Mouse (Mus musculus) embryonic facial prominence, embryonic 12.5 days (tissue): ENCODE data around the gene Btbd18. TPM values are rescaled to one million over a fixed set of nuclear protein-coding genes. Genes with fewer than 3 reads are reported as not detected.

ENCODE experiments used
- ATAC-seq: fragments of 200-750 bp; cut with Nextera tagmentation; 2 replicates; pipeline ENCODE4 v1.8.0; 2017; ENCODE audit not compliant: insufficient number of reproducible peaks, insufficient read depth, low FRiP score, low TSS enrichment
- H3K27ac ChIP-seq: fragments of 300-500 bp; sonication (generic); 2 replicates; pipeline ENCODE4 v1.5.1; 2016; ENCODE audit warnings: mild to moderate bottlenecking
- H3K27me3 ChIP-seq: fragments of 300-500 bp; sonication (generic); 2 replicates; pipeline ENCODE4 v1.6.1; 2016; ENCODE audit warnings: mild to moderate bottlenecking, moderate library complexity
- H3K36me3 ChIP-seq: fragments of 300-500 bp; sonication (generic); 2 replicates; pipeline ENCODE4 v1.6.1; 2016; ENCODE audit warnings: mild to moderate bottlenecking
- H3K4me1 ChIP-seq: fragments of 300-500 bp; sonication (generic); 2 replicates; pipeline ENCODE4 v1.6.1; 2016
- H3K4me2 ChIP-seq: fragments of 300-500 bp; sonication (generic); replicated peaks from 2 replicates; pipeline ENCODE4 v1.6.1; 2016; ENCODE audit warnings: mild to moderate bottlenecking, moderate library complexity
- H3K4me3 ChIP-seq: fragments of 300-500 bp; sonication (generic); 2 replicates; pipeline ENCODE4 v1.5.1; 2016; ENCODE audit warnings: mild to moderate bottlenecking
- H3K9ac ChIP-seq: fragments of 300-500 bp; sonication (generic); 2 replicates; pipeline ENCODE4 v1.6.1; 2016; ENCODE audit warnings: mild to moderate bottlenecking, moderate library complexity
- H3K9me3 ChIP-seq: fragments of 300-500 bp; sonication (generic); 2 replicates; pipeline ENCODE4 v1.6.1; 2016; ENCODE audit warnings: mild to moderate bottlenecking, moderate library complexity
- WGBS: fragments of 180-500 bp; shearing (Covaris S2); methylation state at CpG from one replicate; pipeline ENCODE4 v1.1.7; 2016; 5-methylcytosine and 5-hydroxymethylcytosine counted together
- polyA plus RNA-seq: library from polyadenylated mRNA; unstranded; fragments of >200 nt; fragmentation: Nextera tagmentation; extraction: Ambion mirVana; gene quantifications from 2 replicates; pipeline ENCODE4 v1.2.1, GENCODE M21; 2016

Gene Btbd18
- polyA plus RNA-seq, 1 experiment from 2014 or later = 0.36 TPM

DNA sequence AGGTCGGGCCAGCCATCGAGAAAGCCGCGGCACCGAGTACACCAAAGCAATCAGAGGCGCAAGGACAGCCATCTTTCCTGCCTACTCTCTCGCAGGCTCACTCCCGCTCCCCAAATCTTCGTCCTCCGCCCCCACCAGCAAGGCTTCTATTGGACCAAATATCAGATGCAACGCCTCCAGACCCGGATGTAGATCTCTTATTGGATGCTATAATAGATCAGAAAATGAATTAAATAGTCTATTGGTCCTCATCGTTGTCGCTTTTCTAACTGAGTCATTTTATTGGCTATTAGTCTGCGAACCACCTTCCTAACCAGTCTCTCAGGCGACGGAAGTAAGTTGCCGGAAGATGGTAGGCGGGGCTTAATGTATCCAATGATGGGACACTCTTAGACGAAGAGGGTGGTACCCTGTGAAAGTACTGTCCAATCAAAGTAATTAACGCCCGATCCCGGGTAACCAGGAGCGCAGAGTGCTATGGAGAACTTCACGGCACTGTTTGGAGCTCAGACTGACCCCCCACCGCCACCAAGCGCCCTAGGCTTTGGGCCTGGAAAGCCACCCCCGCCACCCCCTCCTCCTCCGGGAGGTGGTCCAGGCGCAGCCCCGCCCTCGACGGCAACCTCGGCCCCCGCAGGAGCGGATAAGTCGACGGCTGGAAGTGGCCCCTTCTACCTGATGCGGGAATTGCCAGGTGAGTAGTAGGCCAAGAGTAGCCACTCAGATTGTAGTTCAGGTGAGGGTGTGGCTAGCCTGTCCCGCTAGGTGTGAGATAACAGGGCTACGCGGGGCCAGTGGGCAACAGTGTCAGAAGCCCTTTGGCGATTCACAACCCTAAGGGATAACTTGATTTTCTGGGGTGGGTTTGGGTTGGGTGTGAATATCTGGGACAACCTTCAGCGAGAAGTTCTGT lies 19.3 kb downstream of the Btbd18 start, which contains the start of the genes Gm28635 and Med19:
Gm28635 (minus strand) TSS at position 74 of the 913 bp plus-strand sequence.
Med19 (plus strand) TSS at position 435 of the 913 bp plus-strand sequence.
- Histone ChIP-seq H3K36me3 (peaks cover 42% of the 10 kb centered on the region), H3K27me3 (no peaks in the 10 kb centered on the region), H3K9ac (peak within 1 kb of the TSS; percentile 82), H3K9me3 (no peaks in the 10 kb centered on the region), H3K4me3 (peak within 1 kb of the TSS; percentile 80), H3K4me1 (peaks cover 16% of the 10 kb centered on the region), H3K4me2 (peak within 1 kb of the TSS; percentile 73), H3K27ac (peak within 1 kb of the TSS; percentile 41)
- ATAC-seq = peak; percentile 100
- under 1% methylated on average over 44 of the region's 44 CpGs for WGBS

GRCm38 (mm10) chr2:84679016-84679415 lies 20.1 kb downstream of the Btbd18 start, which contains the start of gene Tmx2:
TSS of gene Tmx2 (minus strand) at chr2:84679140.
- Histone ChIP-seq H3K9me3 (no peaks in the 10 kb centered on the region), H3K4me1 (peaks cover 16% of the 10 kb centered on the region), H3K4me2 (peak within 1 kb of the TSS; percentile 73), H3K4me3 (peak within 1 kb of the TSS; percentile 80), H3K27ac (peak within 1 kb of the TSS; percentile 17; the same call in 1 of the 2 replicates), H3K27me3 (no peaks in the 10 kb centered on the region), H3K9ac (peak within 1 kb of the TSS; percentile 82), H3K36me3 (peaks cover 36% of the 10 kb centered on the region)
- WGBS = 14% methylated on average over 8 of the region's 8 CpGs
- no peak for ATAC-seq

- ATAC-seq = no peak
- no peaks in the 10 kb centered on the region for H3K27me3 ChIP-seq
- H3K9ac ChIP-seq = no peak overlapping the region
- H3K27ac ChIP-seq = no peak overlapping the region
- H3K4me1 ChIP-seq = peaks cover 7% of the 10 kb centered on the region; the same call in 1 of the 2 replicates
- no peaks in the 10 kb centered on the region for H3K9me3 ChIP-seq
- peaks cover 50% of the 10 kb centered on the region for H3K36me3 ChIP-seq
- H3K4me3 ChIP-seq = no peak overlapping the region
- WGBS = 87% methylated on average over 6 of the region's 6 CpGs
- H3K4me2 ChIP-seq = no peak overlapping the region
Observed at GRCm38 (mm10) chr2:84682605-84683183, 23.8 kb downstream of the Btbd18 start.

DNA sequence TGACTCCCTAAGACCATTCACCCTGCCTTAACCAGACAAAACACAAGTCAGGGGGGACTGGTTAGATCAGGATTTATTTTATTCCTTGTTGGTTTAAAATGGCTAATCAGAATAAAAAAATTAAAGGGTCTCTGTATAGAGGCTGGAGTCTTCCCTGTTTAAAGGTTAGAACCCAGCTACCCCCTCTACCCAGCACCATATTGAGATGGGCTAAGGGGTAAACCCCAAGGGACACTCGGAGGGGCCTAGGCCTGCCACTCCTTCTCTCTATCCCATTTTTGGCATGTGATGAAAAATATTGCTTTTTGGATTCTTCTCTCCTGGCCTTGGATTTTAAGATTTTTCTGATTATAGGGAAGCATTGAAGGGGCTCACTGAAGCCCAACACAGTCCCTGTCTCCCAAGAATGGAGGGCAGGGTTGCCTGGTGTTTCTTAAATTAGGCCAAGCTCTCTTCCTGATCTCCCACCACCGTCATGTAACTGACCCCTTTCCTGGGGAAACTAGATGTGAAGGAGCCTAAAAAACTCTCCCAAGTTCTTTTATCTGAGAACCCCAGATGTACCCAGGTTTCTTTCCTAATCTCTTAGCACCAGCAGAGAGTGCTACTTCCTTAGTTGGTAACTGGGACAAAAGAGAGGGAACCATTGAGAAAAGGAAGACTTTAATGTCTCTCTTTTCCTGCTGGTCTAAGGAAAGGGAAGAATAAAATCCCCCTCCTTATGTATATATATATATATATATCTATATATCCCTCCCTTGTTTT lies 29.4 kb downstream of the Btbd18 start:
- peaks cover 83% of the 10 kb centered on the region for H3K36me3 ChIP-seq
- 83% methylated on average over 2 of the region's 2 CpGs for WGBS

DNA sequence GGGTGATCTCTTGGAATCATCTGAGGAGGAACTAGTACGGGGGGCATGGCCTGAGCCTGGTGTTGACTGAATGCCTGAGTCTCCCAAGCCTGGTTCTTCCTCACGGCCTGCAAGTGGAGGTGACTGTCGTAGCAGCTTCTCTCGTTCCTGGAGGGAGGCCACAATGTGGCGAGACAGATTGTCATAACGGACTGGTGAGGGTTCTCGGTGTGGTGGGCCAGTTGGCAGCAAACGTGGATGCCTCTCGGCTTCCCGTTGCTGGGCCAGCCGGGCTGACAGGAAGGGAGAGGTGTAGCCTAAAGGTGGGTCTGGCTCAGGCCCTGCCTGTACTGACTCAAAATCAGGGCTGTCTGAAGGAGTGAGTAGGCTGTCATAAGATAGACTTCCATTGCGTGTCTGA lies 31.2 kb downstream of the Btbd18 start:
- no peak overlapping the region for H3K4me2 ChIP-seq
- no peaks in the 10 kb centered on the region for H3K4me1 ChIP-seq
- no peak overlapping the region for H3K27ac ChIP-seq
- ATAC-seq = no peak
- no peak overlapping the region for H3K4me3 ChIP-seq
- no peaks in the 10 kb centered on the region for H3K27me3 ChIP-seq
- H3K9ac ChIP-seq = no peak overlapping the region
- H3K9me3 ChIP-seq = no peaks in the 10 kb centered on the region
- 88% methylated on average over 12 of the region's 12 CpGs for WGBS
- peaks cover 85% of the 10 kb centered on the region for H3K36me3 ChIP-seq

More for the DNA sequence above, 29.4 kb downstream of the Btbd18 start:
- H3K9ac ChIP-seq = no peak overlapping the region
- H3K9me3 ChIP-seq = no peaks in the 10 kb centered on the region
- H3K4me1 ChIP-seq = no peaks in the 10 kb centered on the region
- no peak overlapping the region for H3K4me2 ChIP-seq
- H3K27me3 ChIP-seq = no peaks in the 10 kb centered on the region
- no peak for ATAC-seq
- H3K4me3 ChIP-seq = no peak overlapping the region
- H3K27ac ChIP-seq = no peak overlapping the region

GRCm38 (mm10) chr2:84695007-84695695 lies 36.3 kb downstream of the Btbd18 start:
- Histone ChIP-seq H3K36me3 (peaks cover 61% of the 10 kb centered on the region), H3K4me1 (no peaks in the 10 kb centered on the region), H3K27me3 (no peaks in the 10 kb centered on the region), H3K4me3 (no peak overlapping the region), H3K9ac (no peak overlapping the region), H3K27ac (no peak overlapping the region), H3K9me3 (no peaks in the 10 kb centered on the region), H3K4me2 (no peak overlapping the region)
- 88% methylated on average over 5 of the region's 5 CpGs for WGBS
- no peak for ATAC-seq

GRCm38 (mm10) chr2:84703497-84703896 lies 44.6 kb downstream of the Btbd18 start:
- no peak overlapping the region for H3K4me2 ChIP-seq
- H3K36me3 ChIP-seq = peaks cover 29% of the 10 kb centered on the region
- H3K27me3 ChIP-seq = no peaks in the 10 kb centered on the region
- H3K9ac ChIP-seq = no peak overlapping the region
- ATAC-seq = no peak
- WGBS = 91% methylated on average over 1 of the region's 1 CpGs
- H3K9me3 ChIP-seq = no peaks in the 10 kb centered on the region
- H3K4me3 ChIP-seq = no peak overlapping the region
- no peaks in the 10 kb centered on the region for H3K4me1 ChIP-seq
- H3K27ac ChIP-seq = no peak overlapping the region

DNA sequence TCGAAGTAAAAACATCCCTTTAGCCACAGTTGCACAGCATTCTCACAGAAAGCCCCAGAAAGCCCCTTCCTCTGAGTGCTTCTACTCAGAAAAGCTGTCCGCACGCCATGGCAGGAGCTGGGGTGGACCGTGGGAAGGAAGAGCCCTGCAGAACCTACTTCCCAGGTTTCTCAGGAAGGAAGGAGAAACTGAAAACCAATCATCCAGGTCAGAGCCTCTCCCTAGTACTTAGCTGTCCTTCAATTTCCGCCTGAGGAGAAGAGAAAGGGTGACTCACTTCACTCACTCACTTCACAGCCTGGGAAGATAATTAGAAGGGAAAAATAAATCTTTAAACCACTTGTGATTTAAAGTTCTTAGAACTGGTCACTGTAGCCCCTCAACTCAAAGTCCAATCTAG lies 45.5 kb downstream of the Btbd18 start:
- Histone ChIP-seq H3K4me2 (no peak overlapping the region), H3K9ac (no peak overlapping the region), H3K4me3 (no peak overlapping the region), H3K27ac (no peak overlapping the region), H3K27me3 (no peaks in the 10 kb centered on the region), H3K9me3 (no peaks in the 10 kb centered on the region), H3K4me1 (no peaks in the 10 kb centered on the region), H3K36me3 (peaks cover 32% of the 10 kb centered on the region)
- ATAC-seq = no peak
- 82% methylated on average over 5 of the region's 5 CpGs for WGBS

DNA sequence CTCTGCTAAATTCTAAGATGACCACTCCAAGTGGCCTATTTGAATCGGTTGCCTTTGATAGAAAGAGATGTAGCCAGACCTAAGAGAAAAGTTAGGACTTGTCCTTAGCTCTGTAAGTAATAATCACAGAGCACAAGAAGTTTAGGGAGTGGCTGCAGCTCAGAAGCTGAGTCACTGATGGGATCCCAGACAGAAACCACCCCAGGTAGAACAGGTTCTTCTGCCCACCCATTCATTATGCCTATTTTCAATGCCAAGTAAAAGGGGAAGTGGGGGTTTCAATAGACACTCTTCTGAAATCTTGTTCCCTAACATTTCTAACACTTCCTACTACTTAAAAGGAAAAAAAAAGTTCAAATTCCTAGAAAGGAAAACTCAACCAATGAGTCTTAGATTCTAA lies 46.4 kb downstream of the Btbd18 start:
- H3K9me3 ChIP-seq = no peaks in the 10 kb centered on the region
- peaks cover 38% of the 10 kb centered on the region for H3K36me3 ChIP-seq
- no peak overlapping the region for H3K4me2 ChIP-seq
- no peak for ATAC-seq
- no peaks in the 10 kb centered on the region for H3K4me1 ChIP-seq
- no peak overlapping the region for H3K9ac ChIP-seq
- H3K4me3 ChIP-seq = no peak overlapping the region
- 95% methylated on average over 1 of the region's 1 CpGs for WGBS
- no peak overlapping the region for H3K27ac ChIP-seq
- no peaks in the 10 kb centered on the region for H3K27me3 ChIP-seq

DNA sequence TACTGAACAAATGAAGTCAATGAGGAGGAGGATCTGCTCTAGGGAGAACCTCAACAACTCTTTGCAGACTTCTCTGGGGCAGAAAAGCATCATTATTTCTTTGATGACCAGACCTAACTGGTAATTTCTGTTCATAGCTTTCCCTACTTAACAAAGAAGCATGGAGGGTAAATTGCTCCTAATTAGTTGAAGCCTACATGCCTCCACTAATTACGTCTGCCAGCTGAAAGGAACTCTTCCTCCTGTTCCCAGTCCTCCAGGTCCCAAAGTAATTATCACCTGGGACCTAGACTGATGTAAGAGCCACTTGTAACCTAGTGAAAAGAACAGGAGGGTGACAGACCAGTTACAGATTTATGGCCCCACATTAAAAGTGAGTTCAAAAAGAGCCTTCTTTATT lies 48.6 kb downstream of the Btbd18 start:
- no peaks in the 10 kb centered on the region for H3K9me3 ChIP-seq
- WGBS = 57% methylated on average over 1 of the region's 1 CpGs
- H3K9ac ChIP-seq = no peak overlapping the region
- no peak overlapping the region for H3K4me2 ChIP-seq
- no peak overlapping the region for H3K27ac ChIP-seq
- ATAC-seq = no peak
- no peak overlapping the region for H3K4me3 ChIP-seq
- peaks cover 41% of the 10 kb centered on the region for H3K36me3 ChIP-seq
- H3K4me1 ChIP-seq = no peaks in the 10 kb centered on the region
- H3K27me3 ChIP-seq = no peaks in the 10 kb centered on the region

DNA sequence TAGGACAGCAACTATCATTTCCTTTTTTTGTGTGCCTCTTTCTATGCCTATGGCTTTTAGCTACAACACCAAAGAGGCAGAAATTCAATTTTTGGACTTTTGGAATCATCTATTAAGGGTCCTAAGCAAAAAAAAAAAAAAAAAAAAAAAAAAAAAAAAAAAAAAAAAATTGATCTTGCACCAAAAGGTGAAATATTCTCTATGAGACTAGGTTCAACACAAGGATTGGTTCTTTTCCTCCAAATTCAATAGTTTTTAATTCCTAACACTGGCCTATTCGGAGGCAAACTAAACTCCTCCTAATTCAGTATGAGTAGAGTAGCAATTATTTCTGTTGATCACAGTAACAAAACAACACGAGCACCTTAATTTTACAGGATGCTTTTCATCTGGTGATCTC lies 53.0 kb downstream of the Btbd18 start:
- Histone ChIP-seq H3K9me3 (no peaks in the 10 kb centered on the region), H3K27me3 (no peaks in the 10 kb centered on the region), H3K27ac (no peak overlapping the region), H3K36me3 (peaks cover 28% of the 10 kb centered on the region), H3K4me2 (no peak overlapping the region), H3K9ac (no peak overlapping the region), H3K4me3 (no peak overlapping the region), H3K4me1 (peaks cover 10% of the 10 kb centered on the region)
- no peak for ATAC-seq
- 93% methylated on average over 2 of the region's 2 CpGs for WGBS
